Mouse (Mus musculus) spleen, postnatal 10 days (tissue): ENCODE data around the gene Sh3bp2.

ENCODE experiments used
- DNase-seq, 2 experiments: peaks; one replicate each; pipeline ENCODE4 v3.0.0; 2021 to 2022; ENCODE audit warnings: low spot score in 2 of 2

Sh3bp2 gene

DNA sequence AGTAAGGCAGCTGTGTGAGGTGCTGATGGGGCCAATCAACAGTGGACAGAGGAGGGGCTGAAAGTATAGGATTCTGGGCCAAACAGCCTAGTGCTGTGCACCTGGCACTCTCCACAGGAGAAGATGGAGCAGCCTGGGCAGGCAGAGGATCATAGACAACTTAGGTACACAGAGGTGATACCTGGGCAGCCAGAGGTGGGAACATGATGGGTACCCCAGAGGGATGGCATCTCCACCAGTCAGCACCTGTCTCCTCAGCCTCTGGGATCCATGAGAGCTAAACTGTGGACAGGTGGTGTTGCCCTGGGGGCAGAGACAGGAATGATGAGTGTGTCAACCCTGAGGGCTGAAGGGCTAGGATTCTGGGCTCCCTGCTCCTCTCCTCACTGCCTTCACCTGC lies 1.1 kb upstream of the Sh3bp2 start:
- DNase-seq: no peak

DNA sequence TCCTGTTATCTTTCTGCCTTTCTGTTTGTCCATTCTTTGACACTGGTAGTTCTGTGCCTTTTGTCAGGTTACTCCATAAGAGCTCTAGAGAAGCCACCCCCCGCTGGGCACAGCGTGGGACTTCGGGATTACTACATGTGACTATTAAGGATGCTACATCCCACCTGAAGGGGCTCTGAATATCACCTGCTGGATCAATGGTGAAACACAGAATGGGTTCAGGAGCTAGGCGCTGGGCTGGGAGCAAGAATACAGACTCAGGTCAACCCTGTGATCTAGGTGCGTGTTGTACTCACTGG lies 788 bp downstream of the Sh3bp2 start:
- no peak for DNase-seq

GRCm38 (mm10) chr5:34527352-34527751 lies 1.7 kb downstream of the Sh3bp2 start:
- DNase-seq: no peak

GRCm38 (mm10) chr5:34528724-34529123 lies 3.1 kb downstream of the Sh3bp2 start:
- DNase-seq: no peak

DNA sequence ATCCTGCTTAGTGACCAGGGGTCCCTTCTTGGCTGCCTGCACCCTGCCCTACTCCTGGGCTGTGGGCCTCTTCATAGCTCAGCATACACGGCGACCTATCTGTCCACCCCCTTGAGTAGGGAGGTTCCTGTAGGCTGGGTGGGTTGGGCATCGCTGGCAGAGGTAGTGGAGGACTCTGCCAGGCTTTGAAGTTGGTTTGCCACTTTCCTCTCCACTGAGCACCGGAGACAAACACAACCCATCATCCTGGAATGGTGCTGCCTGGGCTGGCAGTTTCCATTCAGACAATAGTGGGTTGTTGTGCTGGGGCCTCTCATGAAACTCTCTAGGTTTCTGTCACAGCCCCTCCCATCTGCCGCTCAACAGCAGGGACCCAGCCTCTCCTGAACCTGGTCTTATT lies 4.5 kb downstream of the Sh3bp2 start:
- no peak for DNase-seq

- DNase-seq: no peak
These were observed 5.0 kb downstream of the Sh3bp2 start for GRCm38 (mm10) chr5:34530687-34531086.

- DNase-seq: no peak
These were observed 7.4 kb downstream of the Sh3bp2 start for GRCm38 (mm10) chr5:34533066-34533465.

- DNase-seq: no peak
These were observed 8.2 kb downstream of the Sh3bp2 start for GRCm38 (mm10) chr5:34533820-34534219.

- no peak for DNase-seq
These were observed 9.3 kb downstream of the Sh3bp2 start for GRCm38 (mm10) chr5:34534776-34535581.

- DNase-seq: no peak
These were observed 10.2 kb downstream of the Sh3bp2 start for GRCm38 (mm10) chr5:34535831-34536230.

DNA sequence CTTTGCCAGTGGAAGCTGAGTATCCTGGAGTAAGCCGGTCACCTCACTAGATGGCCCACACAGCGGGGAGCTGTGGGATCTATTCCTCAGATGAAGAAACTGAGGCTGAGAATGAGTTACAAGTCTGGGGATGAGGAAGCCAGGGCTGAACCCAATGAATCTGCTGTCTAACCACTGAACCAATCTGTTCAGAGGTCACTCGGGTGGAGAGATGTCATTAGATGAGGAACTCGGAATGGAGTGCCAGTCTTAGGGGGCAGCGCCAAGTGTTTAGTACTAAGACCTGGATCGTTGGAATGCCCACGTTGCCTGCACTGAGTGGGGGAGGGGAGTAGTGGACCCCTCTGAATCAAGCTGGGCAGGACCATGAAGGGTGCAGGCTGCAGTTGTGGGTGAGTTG lies 12.4 kb downstream of the Sh3bp2 start:
- DNase-seq: no peak

- peak in 1 of 2 experiments; percentile 76 for DNase-seq
These were observed 12.9 kb downstream of the Sh3bp2 start for GRCm38 (mm10) chr5:34538527-34538926.

GRCm38 (mm10) chr5:34539121-34539520 lies 13.5 kb downstream of the Sh3bp2 start:
- no peak for DNase-seq

- no peak for DNase-seq
These were observed 16.5 kb downstream of the Sh3bp2 start for GRCm38 (mm10) chr5:34542166-34542565.

DNA sequence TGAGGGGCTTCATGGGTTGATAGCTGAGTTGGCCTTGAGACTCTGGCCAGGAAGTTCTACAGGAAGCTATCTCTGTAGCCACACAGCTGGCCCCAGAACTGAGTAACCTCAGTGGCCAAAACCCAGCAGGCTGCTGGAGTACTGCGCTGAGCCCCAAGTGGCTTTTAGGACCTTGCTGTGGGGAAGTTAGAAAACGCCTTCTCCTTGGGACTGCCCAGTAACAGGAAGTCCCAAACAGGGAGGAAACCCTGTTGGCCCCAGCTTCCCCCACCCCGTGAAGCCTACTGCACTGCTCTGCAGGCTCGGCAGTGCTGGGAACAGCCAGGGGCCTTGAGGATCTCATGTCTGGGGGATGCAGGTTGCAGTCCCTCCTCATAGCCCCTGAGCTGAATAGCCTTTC lies 17.5 kb downstream of the Sh3bp2 start:
- peak in 1 of 2 experiments; percentile 47 for DNase-seq

- DNase-seq: peak in 1 of 2 experiments; percentile 57
These were observed 21.8 kb downstream of the Sh3bp2 start for GRCm38 (mm10) chr5:34547410-34547809.

- peak in 1 of 2 experiments; percentile 17 for DNase-seq
These were observed 23.5 kb downstream of the Sh3bp2 start for GRCm38 (mm10) chr5:34549135-34549482.

DNA sequence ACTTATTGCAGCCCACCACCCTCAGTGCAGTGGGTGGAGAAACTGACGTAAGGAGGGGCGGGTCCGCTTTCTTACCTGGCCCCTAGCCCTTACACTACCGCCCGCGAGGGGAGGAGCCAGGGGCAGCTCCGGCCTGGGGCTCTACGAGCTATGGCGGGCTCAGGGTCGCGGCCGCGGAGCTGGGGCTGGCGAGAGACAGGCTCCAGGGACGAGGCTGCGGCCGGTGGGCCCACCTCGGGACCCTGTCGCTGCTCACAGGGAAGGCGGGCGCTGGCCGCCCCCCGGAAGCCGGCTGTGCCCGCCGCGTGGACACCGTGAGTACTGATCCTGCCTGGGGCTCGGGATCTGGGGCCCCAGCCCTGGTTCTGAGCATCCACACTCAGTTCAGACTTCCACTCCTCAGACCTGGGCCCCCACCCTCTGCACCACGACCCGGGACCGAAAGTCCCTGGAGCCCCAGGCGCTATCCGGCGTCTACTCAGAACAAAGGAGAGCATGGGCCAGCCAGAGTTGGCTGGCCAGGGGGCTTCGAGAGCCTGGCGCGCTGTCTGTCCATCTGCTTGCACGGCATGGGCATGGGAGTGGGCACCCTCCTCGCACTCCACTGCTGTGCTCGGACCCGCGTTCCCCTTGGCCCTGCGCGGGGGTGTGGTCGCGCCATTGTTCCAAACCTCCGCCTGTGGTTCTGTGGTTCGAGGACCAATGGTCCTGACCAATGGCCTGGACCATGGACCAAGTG lies 24.0 kb downstream of the Sh3bp2 start:
- peak in 1 of 2 experiments; percentile 45 for DNase-seq

DNA sequence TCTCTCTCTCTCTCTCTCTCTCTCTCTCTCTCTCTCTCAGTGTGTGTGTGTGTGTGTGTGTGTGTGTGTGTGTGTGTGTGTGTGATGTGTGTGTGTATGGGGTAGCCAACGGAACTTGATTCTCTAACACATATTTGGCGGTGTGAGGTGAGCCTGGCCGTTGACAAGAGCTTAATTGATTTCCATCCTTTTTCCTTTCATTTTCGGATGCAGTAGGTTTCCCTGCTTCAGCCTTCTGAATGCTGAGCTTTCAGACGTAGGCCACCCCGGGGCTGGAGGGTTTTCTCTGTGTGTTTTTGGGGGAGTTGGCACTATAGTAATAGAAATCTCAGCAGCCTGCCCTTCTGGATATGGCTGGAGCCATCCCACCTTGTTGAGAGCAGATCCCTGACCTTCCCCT lies 24.6 kb downstream of the Sh3bp2 start:
- no peak for DNase-seq

GRCm38 (mm10) chr5:34551821-34552220 lies 26.2 kb downstream of the Sh3bp2 start:
- DNase-seq: no peak

GRCm38 (mm10) chr5:34563854-34564253 lies 38.2 kb downstream of the Sh3bp2 start:
- DNase-seq: no peak

- DNase-seq: no peak
These were observed 38.7 kb downstream of the Sh3bp2 start for GRCm38 (mm10) chr5:34564291-34564690.

DNA sequence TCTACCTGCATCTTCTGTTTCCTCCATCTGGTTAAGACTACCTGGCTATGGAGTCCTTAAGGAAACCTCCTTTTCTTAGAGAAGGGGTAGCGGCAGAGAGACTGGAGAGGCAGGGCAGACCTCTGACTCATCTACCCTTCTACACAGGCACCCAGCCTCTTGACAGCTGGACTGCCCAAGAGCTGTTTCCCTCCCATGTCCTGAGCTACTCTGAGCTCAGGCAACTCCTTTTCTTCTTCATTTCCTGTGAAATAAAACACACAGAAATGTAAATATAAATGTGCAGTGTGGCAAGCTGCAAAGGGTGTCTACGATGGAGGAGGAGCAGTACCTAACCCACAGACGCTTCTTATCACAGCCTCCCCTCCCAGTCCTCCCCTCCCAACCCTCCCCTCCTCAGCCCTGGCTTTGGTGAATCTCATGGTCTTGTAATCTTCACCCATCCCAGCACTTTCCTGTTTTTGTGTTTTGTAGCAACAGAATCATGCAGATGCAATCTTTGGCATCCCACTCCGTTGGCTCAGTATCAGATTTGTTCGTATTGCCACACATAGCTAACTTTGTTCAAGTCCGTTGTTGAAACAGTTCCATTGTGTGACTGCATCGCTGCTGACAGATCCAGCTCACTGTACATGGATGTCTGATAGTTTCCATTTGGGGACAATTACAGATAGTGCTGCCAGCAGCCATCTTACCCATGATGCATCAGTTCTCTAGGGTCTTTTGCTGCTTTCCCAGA lies 40.1 kb downstream of the Sh3bp2 start:
- no peak for DNase-seq
